Mouse (Mus musculus): ENCODE results near the gene Abhd10.

Abhd10 gene

DNA sequence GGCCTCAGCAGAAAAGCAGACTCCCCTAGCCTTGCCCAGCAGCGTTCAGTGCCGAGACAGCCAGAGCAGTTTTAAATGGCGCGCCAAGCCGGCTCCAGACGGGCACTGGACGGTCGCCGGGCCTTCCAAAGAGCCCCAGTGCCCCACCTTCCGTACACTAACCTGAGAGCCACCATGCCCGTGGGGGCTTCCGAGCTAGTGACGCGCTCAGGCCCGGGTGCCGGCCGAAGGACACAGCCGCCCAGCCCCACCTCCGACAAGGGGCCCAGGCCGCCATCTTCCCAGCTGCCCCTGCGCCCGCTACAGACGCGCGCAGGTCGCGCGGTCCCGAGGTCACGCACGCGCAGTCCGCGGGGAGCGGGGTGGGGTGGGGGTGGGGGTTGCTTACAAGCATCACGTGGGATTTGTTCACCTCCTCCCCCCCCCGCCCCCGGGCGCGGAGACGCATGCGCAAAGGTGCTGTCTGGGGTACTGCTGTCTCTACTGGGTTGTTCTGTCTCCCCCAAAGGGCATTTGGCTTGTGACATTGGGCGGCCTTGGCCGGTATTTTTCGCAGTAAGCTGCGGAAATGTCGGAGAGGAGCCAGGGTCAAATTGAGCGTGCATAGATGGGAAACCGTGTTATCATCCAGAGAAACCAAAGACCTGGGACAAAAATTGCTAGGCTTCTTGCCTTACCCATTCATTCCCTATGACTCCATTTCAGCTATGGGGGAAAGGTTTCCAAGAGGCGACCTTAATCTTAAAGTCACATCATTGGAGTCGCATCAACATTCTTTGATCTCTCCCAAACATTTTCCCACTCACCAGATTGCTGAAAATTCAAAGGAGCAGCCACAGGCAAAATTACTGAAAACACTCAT, at the start of gene Abhd10:
TSS of gene Abhd10 (minus strand) at position 341 of the 862 bp plus-strand sequence.
- peak; percentile 96 for DNase-seq (ENCODE audit: low spot score)

DNA sequence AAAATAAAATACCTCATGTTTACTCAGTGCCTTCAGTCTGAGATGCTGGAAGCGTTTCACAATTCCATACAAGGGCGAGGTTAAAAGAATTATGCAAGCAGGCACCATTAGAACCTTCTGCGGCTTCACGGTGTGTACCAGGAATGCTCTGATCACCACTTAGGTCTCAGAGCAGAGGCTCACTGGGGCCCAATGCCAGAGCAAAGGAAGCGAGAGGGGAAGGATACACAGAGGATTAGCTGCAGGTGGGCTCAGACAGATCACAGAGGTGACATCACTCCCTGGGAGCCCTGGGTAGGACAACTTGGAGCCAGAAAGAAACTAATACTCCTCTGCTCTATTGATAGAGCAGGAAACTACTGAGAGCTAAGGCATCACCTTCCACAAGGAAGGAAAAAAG, 48.5 kb upstream of the Abhd10 start:
- DNase-seq (ENCODE audit: low spot score): no peak

DNA sequence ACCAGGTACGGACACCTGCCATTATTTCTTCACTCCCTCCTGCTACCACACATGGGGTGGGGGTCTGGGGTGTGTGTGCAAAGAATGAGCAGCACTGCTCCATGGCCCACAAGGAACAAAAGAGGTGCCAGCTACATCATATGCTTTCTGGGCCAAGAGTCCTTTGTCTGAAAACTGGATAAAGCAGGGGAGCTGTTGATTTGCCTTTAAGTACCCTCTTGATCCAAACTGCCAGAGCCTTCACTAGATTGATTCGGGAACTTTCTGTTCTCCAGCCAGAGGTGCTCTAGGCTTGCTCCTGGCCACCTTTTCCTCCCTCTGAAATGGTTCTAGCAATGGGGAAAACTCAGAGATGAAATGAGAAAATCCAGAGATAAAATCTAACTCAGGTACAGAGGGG, 46.6 kb upstream of the Abhd10 start:
- DNase-seq (ENCODE audit: low spot score): no peak

DNA sequence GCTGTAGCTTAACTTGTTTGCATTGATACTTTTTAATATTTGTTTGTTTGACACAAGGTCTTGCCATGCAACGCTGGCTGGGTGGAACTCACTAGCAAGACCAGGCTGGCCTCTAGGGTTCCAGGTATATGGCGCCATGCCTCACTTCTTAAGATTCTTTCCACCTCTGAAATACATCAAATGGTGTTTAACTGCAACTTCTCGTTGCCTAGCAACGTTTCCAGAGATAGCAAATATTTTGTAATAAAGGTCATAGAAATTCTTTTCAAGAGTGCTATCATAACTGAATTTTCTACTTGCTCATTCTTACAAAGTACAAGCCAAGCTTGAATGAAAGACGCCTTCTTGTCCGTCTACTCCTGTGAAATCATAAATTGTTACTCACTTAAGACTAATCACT, 44.9 kb upstream of the Abhd10 start:
- DNase-seq (ENCODE audit: low spot score): no peak

DNA sequence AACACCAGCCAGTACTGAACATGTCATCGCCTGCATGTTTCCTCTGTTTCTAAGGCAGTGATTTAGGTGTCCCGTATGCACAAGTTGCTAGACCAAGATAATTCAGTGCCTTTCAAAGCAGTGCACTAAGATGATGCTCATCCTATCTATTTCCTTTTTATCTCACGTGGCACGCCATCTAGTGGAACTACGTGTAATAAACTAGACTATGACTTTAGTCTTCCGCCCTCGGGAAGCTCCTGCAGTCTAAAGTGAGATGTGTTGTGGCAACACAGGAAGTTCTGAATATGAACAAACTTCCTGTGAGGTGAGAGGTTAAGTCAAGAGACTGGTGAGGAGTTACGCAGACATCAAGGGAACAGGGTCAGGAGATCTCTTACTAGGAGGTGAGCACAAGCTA, 43.9 kb upstream of the Abhd10 start:
- no peak for DNase-seq (ENCODE audit: low spot score)

DNA sequence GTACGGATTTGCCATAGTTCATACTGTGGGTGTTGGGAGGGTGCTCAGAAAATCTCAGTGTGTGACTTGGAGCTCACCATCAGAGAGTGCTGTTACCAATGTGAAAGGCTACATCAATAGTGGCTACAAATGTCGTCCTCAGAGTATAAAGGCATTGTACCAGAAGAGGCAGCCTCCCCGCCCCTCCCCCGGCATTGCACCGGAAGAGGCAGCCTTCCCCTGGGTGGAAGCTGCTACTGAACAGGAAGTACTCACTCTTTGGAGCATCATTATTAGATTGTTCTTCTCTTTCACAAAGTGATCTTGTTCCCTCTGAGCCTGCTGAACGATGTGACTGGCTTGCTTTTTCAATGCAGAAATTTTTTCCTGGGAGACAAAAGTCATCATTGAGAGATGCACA, 37.2 kb upstream of the Abhd10 start:
- DNase-seq (ENCODE audit: low spot score): no peak

DNA sequence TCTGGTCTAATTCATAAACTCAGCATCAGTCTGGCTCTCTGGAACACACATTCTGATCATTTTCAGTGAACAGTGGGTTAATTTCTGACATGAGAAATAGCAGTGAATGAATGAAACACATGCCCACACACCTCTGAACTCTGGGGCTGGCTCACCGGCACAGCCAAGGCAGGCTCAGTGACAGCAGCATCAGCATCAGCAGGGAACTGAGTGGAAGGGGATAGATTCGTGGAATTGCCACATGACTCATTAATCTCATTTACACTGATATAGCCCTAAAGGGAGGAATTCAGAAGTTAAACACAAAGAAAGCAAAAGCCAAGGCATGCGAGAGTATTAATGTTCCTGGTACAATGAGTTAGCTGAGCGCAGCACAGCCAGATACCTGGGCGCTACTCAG, 32.1 kb upstream of the Abhd10 start:
- no peak for DNase-seq (ENCODE audit: low spot score)

DNA sequence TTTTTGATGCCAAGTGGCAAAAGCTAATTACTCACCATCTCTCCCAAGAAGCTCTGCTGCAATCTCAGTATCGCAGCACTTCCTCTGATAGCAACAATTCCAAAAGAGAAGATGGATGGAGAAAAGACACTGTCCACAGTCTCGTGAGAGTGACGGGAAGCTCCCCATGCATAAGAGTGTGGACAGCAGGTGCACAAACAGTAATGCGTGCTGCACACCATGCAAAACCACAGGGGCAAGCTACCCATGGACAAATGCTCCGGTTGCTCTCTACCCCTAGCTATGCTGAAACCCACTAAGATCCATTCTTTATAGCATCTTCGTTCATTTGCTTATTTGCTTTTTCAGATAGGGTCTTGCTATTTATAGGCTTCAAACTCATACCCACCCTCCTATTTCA, 28.2 kb upstream of the Abhd10 start:
- no peak for DNase-seq (ENCODE audit: low spot score)

DNA sequence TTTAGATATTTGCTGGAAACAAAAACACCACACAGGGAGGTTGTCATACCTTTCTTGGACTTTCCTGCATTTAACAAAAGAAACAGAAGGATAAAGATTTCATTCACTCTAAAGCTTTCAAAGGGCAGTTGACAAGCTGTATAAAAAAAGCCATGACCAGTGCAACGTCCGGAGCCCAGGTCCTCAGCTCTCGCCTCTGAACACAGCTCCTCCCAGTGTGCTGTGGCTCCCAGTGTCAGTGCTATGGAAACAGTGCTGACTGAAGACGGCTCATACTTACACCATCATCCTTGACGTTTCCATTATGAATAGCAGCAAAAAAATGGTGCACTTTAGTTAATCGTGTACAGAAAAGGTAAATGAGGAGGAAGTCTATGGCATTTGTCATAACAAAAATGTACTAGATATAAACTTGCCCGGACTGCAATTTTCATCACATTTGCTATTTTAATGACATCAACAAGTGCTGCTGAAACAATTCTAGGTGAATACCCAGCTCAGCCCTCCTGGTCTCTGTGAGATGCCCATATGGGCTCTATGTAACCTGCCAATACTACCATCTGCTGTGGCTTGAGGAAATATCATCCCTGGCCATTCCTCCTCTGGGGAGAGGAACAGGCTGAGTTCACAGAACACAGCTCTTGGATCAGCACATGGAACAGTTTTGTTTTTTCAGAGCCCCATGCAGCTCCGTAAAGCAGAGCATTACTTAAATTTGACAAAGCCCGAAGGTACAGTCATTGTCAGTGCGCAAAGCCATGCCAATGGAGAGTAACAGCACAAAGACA, 25.3 kb upstream of the Abhd10 start:
- DNase-seq (ENCODE audit: low spot score): no peak

DNA sequence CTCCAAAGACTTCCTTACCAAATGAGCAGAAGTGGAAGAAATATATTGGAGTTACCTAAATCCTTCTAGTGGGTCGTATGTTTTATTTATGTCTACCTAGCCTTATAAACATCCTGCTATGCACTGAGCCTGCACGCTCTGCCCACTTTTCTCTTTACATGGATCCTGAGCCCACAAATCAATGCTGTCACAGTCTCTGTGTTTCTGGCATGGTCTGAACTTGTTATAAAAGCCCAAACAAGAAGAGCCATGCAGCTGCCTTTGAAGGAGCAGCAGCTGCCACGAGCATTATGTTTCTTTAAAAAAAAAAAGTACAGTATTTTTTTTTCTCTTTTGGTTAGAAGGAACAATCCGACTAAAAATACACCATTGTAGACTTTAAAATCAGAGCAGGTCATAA, 24.7 kb upstream of the Abhd10 start:
- no peak for DNase-seq (ENCODE audit: low spot score)

DNA sequence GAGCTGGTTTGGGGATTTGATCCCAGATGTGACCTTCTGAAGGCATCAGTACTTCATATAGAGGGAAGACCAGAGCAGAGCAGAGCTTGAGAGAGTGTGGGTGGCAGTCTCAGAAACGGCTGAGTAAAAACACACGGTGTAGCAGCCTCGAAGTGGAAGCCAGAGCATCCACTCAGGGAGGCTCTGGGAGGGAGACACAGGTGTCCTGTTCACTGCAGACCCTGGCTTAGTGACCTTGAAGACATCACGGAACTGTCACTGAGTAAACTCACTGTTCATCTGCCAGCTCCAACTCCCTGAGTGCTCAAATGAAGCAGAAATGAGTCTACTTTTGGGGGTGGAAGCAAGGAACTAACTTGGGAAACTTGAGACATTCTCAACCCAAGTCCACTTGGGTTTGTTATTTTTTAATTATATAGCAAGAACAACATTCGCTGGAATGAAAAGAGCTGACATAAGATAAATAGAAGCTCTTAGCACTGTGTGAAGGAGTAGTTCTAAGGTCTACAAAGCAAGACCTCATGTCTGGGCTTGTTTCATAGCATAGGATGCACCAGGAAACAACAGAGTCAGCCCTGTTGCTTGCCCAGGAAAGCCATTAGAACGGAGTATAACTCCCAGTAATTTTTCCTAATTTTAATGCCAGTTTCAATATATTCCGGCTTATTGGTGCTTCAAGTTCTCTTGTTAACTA, 23.2 kb upstream of the Abhd10 start:
- no peak for DNase-seq (ENCODE audit: low spot score)

DNA sequence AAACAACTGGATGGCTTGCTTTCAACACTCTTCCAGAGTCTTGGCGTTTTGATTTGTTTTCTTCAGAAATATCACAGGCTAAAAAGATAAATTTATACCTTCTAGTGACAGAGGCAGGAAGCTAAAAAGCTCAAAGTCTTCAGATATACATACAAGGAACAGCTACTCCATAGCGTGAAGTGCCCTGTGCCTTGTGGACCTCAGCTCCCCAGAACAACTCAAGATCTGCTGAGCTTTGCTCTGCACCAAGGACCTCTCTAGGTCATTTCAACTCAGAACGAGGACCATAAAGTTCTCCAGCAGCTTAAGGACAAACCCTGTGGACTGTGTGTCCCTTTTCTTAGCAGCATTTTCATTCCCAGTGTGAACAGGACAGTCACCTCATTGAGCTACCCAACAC, 22.3 kb upstream of the Abhd10 start:
- no peak for DNase-seq (ENCODE audit: low spot score)

DNA sequence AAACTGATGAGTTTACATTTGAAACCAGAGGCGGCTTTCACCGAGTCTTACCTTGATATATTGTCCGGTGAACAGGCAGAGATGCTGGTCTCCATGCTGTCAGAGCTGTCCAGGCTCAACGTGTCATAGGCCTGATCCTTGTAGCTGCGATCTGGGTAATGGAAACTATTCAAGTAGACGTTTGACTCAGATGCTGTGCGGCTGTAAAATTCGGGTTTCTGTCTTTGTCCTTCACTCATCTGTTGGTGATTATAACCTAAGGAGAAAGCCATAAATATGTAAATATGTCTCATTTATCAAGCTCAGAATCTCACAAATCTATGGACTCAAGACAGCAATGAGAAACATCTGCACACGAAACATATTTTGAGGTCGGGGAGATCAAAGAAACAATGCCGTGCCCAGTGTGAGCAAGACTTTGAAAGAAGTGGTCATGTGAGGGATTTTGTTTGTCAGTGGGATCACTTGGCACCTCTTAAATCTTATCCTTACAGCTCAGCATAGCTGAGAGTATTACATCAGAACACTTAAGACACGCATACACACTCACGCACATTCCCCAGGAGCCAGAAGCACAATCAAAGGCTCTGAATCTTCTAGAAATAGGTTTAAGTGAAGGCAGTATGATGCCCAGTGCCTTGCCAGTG, 20.2 kb upstream of the Abhd10 start:
- DNase-seq (ENCODE audit: low spot score): no peak

DNA sequence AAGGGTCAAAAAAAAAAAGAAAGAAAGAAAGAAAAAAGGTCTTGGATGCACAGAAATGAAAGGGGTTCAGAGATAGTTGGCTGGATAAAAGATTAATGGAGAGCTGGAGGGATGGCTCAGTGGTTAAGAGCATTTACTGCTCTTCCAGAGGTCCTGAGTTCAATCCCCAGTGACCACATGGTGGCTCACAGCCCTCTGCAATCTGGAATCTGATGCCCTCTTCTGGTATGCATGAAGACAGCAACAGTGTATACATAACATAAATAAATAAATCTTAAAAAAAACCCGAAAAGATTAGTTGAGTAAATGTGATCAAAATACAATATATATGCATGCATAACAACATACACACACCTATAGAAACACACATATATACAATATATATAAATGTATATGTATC, 18.7 kb upstream of the Abhd10 start:
- no peak for DNase-seq (ENCODE audit: low spot score)

DNA sequence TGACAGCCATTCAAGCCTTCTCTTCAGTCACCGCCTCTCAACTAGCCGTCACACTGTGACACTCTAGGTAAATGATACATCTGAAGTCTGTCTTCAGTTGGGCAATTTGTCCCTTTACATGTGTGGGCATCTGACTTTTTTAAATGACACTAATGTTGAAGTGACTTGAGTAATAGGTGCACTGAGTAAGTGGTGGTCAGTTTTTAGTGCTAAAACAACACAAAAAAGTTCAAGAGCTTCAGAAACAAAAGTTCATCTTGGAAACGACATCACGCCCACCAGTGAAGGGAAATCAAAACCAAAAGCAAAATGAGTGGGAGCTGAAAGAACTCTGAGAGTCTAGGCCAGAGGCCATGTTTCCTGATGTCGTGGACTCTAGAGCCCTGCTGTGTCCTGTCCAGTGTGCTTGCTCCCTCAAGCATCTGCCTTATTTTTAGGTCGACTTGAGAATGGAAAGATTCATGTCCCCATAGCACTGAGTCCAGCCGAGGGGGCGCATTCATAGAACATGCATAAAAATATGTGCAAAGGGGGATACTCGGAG, 16.0 kb upstream of the Abhd10 start:
- DNase-seq (ENCODE audit: low spot score): no peak

DNA sequence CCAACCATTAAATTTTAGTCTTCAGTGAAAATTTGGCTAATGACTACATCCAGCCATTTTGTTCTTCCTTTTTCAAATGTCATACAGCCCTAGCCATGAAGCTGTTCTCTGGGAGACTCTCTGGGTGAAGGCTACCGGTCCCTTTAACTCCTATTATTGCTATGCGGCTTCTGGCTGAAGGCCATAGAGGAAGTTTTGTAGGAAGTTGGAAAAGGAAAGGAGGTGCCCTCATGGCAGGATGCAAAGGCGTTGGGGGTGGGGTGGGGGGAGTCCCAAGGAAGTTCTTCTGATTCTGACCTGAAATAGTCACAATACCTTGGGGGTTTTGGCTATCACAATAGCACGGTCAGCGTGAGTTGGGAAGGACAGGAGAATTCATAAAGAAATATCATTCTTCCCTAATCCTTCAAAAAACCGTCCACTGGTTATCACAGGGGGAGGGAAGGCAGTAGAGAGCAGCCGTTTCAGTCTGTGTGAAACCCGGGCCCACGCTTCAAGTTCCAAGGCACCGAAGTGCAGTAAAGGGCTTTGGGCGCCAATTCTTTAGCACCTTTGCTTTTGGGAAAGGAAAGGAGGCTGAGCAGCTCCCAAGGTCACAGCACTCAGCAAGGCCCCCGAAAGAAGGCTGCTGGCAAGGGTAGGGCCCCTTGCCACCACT, 14.8 kb upstream of the Abhd10 start:
- DNase-seq (ENCODE audit: low spot score): no peak

DNA sequence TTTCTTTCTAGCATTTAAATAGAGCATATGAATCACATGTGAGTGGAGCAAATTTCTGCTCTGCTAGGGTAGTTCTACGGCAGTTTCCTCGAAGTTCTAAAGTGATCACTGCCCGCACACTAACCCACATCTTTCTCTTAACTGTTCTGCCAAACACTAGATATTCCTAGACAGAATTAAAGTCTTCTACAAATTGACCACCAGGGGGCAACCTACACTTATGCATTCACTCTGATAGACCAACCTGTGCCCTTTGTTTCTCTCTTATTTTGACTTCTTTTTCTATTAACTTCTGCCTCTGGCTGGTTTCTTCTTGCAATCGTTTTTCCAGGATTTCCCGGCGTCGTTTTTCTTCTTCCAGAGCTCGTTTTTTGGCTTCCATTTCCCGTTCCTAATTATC, 14.1 kb upstream of the Abhd10 start:
- DNase-seq (ENCODE audit: low spot score): no peak

DNA sequence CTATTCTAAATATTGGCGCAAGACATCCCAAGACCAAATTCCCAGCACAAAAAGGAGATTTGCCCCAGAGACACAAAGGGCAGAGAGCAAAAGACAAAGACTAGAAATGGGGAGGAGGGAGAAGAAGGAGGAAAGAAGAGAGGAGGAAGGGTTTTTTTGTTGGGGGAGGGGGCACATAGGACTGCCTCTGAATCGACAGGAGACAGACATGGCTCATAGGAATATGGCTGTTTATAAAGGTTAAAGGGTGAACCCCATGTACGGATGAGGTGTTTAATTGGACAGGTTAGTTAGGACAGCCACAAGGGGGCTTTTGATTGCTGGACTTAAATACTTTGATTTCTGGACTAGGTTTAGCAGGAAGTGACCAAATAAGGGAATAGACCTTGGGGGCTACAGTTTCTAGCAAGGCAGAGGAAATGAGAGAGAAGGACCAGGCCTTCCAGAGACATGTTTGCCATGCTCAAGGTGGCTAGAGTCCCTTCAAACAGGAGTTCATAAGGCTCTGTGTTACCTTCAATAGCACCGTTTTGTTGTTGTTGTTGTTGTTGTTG, 913 bp upstream of the Abhd10 start:
- no peak for DNase-seq (ENCODE audit: low spot score)

DNA sequence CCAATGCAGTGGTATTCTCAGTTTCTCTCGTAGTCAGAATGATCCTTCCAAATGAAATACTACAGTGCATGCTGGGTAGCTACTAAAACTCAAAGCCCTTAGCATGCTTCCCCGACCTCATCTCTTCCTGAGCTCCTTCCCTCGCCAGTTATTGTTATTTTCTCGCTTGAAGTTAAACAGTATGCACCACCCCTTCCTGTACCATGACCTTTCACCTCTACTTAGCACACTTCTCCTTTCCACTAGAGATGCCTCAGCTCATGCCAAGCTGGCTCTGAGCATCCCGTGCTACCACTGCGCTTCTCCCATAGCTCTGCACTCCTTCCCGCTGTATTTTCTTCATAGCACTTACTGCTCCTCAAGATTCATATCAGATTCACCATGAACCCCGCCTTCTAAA, 4.9 kb downstream of the Abhd10 start:
- no peak for DNase-seq (ENCODE audit: low spot score)

DNA sequence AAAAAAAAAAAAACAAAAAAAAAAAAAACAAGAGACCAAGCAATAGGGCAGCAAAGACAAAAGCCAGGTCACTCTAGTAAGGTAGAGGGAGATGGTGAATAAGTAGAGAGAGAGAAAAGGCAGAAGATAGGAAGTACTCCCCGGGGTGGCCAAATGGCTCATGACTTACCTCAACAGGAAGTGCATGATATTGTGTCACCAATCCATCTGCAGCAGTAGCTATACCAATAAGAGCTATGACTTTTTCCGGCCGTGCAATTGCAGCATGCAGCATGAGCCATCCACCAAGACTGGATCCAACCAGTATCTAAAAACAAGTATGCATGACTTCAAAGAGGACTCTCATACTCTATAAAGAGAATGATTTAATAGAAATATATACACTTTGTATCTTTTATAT, 6.0 kb downstream of the Abhd10 start:
- DNase-seq (ENCODE audit: low spot score): no peak

DNA sequence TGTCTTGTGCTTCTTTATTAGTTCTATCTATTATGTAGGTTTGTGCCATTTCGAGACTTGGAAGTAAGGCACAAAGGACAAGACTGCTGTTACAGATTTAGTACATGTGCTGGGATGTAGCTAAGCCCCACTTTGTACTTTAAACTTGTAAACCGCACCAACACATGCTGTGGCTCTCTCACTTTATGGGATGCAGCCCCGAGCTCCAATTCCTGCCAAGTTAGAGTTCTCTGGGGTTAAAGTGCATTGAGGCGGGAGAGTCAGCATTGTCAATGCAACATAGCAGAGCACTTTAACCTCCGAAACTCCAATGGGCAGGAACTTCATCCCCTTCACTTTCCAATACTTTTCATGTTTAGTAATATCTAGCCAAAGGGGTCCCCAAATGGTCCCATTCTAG, 13.6 kb downstream of the Abhd10 start:
- no peak for DNase-seq (ENCODE audit: low spot score)

Measured in ovary, postnatal 36 days (tissue).